Mouse (Mus musculus): Measurements from ENCODE around the gene Ehmt2. TPM values are rescaled to one million over a fixed set of nuclear protein-coding genes. Genes with fewer than 3 reads are reported as not detected.
"Not testable (repeated sequence)": the region's sequence is repeated elsewhere in the genome, so short reads cannot be mapped to it uniquely, and the experiment has no call there.

Gene Ehmt2
- polyA plus RNA-seq, 1 experiment from 2014 or later = 42.4 TPM

DNA sequence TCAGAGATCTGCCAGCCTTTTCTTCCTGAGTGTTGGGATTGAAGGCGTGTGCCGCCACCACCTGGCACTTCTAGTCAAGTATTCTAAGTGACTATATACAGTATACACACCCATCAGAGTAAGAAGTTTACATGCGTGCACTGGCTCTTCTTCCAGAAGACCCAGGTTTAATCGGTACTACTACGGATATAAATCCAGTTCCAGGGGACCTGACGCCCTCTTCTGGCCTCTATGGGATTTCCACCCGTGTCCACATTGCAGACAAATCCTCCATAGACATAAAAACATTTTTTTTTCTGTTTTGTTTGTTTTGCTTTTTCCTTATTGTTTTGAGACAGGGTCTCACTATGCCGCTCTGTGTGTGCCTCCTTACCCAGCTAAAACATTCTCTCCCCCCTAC, 49.3 kb downstream of the Ehmt2 start:
- H3K4me1 ChIP-seq = peaks cover 21% of the 10 kb centered on the region
- ATAC-seq (ENCODE audit: extremely low read depth, insufficient number of reproducible peaks, low FRiP score, low TSS enrichment) = no peak
- no peaks in the 10 kb centered on the region for H3K9me3 ChIP-seq
- no peak overlapping the region for H3K4me2 ChIP-seq
- WGBS = 24% methylated on average over 8 of the region's 8 CpGs
- H3K27me3 ChIP-seq (replicated peaks) = no peaks in the 10 kb centered on the region
- H3K36me3 ChIP-seq = peaks cover 23% of the 10 kb centered on the region
- no peak overlapping the region for H3K9ac ChIP-seq
- no peak overlapping the region for H3K27ac ChIP-seq (replicated peaks)
- no peak overlapping the region for H3K4me3 ChIP-seq

DNA sequence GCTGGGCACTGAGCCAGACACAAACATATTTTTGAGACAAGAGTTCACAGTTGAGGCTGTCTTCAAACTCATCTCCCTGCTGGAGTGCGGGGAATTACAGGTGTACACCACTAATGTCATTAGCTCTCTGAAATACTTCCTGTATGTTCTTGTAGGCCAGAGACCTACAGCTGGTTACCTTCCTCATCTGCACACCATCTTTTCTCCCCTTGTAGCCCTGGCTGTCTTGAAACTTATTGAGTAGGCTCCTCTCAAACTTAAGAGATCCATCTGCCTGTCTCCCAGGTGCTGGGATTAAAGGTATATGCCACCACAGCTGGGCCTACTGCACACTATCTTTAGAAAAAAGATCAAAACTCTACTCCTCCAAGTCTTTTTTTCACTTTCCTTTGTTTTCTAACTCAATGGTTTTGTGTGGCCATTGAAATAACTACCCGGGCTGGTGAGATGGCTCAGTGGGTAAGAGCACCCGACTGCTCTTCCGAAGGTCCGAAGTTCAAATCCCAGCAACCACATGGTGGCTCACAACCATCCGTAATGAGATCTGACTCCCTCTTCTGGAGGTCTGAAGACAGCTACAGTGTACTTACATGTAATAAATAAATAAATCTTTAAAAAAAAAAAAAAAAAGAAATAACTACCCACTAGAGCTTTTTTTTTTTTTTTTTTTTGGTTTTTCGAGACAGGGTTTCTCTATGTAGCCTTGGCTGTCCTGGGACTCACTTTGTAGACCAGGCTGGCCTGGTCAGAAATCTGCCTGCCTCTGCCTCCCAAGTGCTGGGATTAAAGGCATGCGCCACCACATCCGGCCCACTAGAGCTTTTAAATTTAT, 50.7 kb downstream of the Ehmt2 start:
- H3K4me2 ChIP-seq; H3K9me3 ChIP-seq; H3K27me3 ChIP-seq (replicated peaks); H3K9ac ChIP-seq; ATAC-seq (ENCODE audit: extremely low read depth, insufficient number of reproducible peaks, low FRiP score, low TSS enrichment); H3K4me3 ChIP-seq; H3K27ac ChIP-seq (replicated peaks): not testable (repeated sequence)
- Histone ChIP-seq H3K36me3 (peaks cover 23% of the 10 kb centered on the region), H3K4me1 (peaks cover 21% of the 10 kb centered on the region)
- WGBS = 56% methylated on average over 9 of the region's 9 CpGs

DNA sequence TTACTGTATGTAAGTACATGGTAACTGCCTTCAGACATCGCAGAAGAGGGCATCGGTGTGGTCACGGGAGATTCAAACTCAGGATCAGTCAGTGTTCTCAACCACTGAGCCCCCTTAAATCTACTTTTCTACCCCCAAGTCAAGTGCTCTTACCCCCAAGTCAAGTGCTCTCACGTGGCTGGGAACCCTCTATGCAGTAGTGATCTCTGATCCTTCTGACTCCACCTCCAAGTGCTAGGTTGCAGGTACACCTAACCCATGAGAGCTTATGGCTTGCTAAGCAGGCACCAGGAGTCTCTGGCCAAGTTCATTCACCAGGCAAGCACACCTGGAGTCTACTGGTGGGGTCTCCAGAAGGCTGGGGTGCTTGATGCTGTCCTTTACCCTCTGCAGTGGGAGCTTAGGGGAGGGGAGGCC, 51.3 kb downstream of the Ehmt2 start:
- no peaks in the 10 kb centered on the region; the same call in 1 of the 2 replicates for H3K27me3 ChIP-seq (replicated peaks)
- H3K4me2 ChIP-seq = no peak overlapping the region
- H3K27ac ChIP-seq (replicated peaks) = no peak overlapping the region
- H3K9ac ChIP-seq = no peak overlapping the region
- WGBS = 27% methylated on average over 4 of the region's 4 CpGs
- H3K4me1 ChIP-seq = peaks cover 19% of the 10 kb centered on the region
- no peak for ATAC-seq (ENCODE audit: extremely low read depth, insufficient number of reproducible peaks, low FRiP score, low TSS enrichment)
- H3K4me3 ChIP-seq = no peak overlapping the region
- no peaks in the 10 kb centered on the region for H3K9me3 ChIP-seq
- H3K36me3 ChIP-seq = peaks cover 23% of the 10 kb centered on the region

DNA sequence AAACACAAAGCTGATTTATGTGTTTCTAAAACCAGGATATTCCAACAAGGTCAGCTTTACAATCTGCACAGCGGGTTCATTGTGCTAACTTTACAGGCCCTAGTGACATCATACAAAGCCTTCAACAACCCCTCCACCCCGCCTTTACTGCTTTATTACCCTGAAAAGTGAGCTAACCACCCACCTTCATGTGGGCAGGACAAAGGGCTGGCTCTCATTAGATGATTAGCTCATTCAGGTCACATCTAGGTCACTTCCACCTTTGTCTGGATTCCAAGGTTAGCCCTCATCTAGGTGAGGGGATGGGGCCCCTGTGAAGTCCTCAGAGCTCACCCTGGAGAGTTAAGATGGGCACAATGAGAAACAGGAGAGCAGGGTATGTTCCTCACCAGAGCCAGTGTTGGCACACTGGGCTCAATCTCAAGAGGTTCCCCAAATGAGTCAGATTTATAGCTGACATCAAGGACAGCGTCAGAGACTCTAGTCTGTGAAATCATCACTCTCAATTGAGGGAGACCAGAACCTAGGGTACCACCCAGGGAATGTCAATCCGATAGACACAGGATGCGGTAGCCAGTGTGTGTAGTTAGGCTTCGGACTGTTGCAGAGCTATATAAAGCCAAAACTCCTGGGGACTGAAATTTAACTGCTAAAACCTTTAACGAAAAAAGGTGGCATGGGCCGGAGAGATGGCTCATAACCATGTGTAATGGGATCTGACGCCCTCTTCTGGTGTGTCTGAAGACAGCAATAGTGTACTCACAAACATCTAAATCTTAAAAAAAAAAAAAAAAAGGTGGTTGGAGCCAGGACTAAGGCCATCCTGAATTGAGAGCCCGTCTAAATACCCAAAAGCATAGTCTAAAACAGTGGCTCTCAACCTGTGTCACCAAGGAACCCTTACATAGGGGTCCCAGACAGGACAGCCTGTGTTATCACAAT, 52.5 kb downstream of the Ehmt2 start:
- 34% methylated on average over 10 of the region's 10 CpGs for WGBS
- H3K9ac ChIP-seq = peak overlapping the region; percentile 99

DNA sequence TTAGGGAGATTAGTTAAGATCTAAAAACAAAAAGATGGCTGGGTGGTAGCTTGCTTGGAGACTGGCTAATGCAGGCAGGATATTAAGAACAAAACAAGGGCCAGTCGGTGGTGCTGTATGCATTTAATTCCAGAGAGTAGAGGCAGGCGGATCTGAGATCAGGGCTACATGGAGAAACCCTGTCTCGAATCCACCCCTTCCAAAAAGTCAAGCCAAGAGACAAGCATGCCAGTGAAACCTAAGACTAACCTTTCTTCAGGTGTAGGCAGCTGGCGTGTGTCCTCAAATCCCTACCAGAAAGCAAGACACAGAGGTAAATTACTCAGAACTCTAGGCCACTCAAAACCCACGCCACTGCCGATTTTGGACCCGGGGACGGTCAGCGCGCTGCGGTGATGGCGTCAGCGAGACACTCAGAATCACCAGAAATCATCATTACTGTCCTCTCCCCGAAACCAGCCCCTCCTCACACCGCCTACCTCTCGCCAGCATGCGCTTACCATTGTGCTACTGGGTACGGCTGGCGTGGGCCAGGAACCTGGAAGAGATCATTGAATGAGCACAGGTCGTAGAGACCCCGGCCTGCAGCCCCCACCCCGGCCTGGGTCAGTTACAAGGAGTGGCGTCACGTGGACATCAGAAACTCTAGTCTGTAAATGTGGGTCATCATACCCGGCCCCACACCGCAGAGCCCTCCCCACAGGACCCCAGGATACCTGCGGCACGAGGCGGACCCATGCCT, 53.5 kb downstream of the Ehmt2 start:
- H3K4me2 ChIP-seq = peak overlapping the region; percentile 95
- H3K9me3 ChIP-seq = no peaks in the 10 kb centered on the region
- peak overlapping the region; percentile 87 for H3K27ac ChIP-seq (replicated peaks)
- H3K27me3 ChIP-seq (replicated peaks) = peaks cover 18% of the 10 kb centered on the region
- H3K4me3 ChIP-seq = peak overlapping the region; percentile 83
- no peak for ATAC-seq (ENCODE audit: extremely low read depth, insufficient number of reproducible peaks, low FRiP score, low TSS enrichment)
- H3K4me1 ChIP-seq = peaks cover 18% of the 10 kb centered on the region
- peak overlapping the region; percentile 99 for H3K9ac ChIP-seq
- WGBS = under 1% methylated on average over 29 of the region's 29 CpGs
- peaks cover 23% of the 10 kb centered on the region for H3K36me3 ChIP-seq

More for the DNA sequence above, 52.5 kb downstream of the Ehmt2 start:
- peaks cover 18% of the 10 kb centered on the region for H3K4me1 ChIP-seq
- H3K27me3 ChIP-seq (replicated peaks) = peaks cover 10% of the 10 kb centered on the region
- no peaks in the 10 kb centered on the region for H3K9me3 ChIP-seq
- H3K27ac ChIP-seq (replicated peaks) = peak overlapping the region; percentile 87
- ATAC-seq (ENCODE audit: extremely low read depth, insufficient number of reproducible peaks, low FRiP score, low TSS enrichment) = no peak
- H3K4me2 ChIP-seq = peak overlapping the region; percentile 95
- peaks cover 23% of the 10 kb centered on the region for H3K36me3 ChIP-seq
- peak overlapping the region; percentile 83 for H3K4me3 ChIP-seq

DNA sequence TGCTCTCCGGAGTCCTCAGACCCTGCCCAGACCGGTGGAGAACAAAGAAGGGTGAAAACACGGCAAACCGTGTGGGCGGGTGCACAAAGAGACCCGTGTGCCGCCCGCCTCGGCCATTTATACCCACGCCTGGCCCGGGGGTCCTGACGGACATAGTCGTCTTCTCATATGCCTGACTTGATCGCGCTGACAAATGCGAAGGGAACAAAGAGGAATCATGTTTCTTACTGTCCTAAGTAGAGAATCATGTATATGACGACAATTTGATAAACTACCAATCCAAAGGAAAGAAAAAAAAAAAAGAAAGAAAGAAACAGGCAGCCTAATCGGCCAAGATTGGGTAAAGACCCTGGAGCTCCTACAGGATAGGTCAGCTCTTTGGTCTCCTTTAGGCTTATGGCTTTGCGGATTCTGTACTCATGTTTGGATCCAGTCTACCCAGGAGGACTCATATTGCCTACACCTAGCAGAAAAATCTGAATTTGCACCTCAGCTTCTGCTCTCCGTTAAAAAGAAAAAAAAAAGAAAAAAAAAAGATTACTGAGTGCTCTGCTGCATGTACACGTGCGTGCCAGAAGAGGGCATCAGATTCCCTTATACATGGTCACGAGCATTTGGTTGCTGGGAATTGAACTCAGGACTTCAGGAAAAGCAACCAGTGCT, 54.2 kb downstream of the Ehmt2 start:
- Histone ChIP-seq H3K27ac (replicated peaks) (peak overlapping the region; percentile 87), H3K36me3 (peaks cover 23% of the 10 kb centered on the region), H3K4me2 (peak overlapping the region; percentile 95), H3K27me3 (replicated peaks) (peaks cover 21% of the 10 kb centered on the region), H3K9me3 (no peaks in the 10 kb centered on the region), H3K9ac (peak overlapping the region; percentile 99), H3K4me3 (peak overlapping the region; percentile 83), H3K4me1 (peaks cover 18% of the 10 kb centered on the region)
- under 1% methylated on average over 23 of the region's 23 CpGs for WGBS
- ATAC-seq (ENCODE audit: extremely low read depth, insufficient number of reproducible peaks, low FRiP score, low TSS enrichment) = peak; percentile 71; the same call in 1 of the 2 replicates

DNA sequence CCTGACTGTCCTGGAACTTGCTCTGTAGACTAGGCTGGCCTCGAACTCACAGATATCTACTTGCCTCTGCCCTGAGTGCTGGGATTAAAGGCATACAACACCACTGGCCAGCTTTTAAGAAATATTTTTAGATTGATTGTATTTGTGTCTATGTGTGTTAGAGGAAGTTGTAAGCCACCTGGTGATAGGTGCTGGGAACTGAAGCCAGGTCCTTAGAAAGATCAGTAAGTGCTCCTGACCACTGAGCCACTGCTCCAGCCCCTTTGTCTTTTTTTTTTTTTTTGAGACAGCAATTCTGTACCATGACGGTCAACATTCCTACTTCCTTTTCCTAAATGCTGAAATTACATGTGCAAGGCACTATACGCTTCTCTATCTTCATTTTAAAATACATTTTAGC, 55.0 kb downstream of the Ehmt2 start:
- no peak for ATAC-seq (ENCODE audit: extremely low read depth, insufficient number of reproducible peaks, low FRiP score, low TSS enrichment)
- H3K9ac ChIP-seq = no peak overlapping the region
- peaks cover 21% of the 10 kb centered on the region for H3K27me3 ChIP-seq (replicated peaks)
- peak overlapping the region; percentile 83; the same call in 1 of the 2 replicates for H3K4me3 ChIP-seq
- H3K36me3 ChIP-seq = peaks cover 23% of the 10 kb centered on the region
- no peaks in the 10 kb centered on the region for H3K9me3 ChIP-seq
- H3K27ac ChIP-seq (replicated peaks) = no peak overlapping the region
- peaks cover 18% of the 10 kb centered on the region for H3K4me1 ChIP-seq
- WGBS = 79% methylated on average over 3 of the region's 3 CpGs
- H3K4me2 ChIP-seq = peak overlapping the region; percentile 95; the same call in 1 of the 2 replicates

DNA sequence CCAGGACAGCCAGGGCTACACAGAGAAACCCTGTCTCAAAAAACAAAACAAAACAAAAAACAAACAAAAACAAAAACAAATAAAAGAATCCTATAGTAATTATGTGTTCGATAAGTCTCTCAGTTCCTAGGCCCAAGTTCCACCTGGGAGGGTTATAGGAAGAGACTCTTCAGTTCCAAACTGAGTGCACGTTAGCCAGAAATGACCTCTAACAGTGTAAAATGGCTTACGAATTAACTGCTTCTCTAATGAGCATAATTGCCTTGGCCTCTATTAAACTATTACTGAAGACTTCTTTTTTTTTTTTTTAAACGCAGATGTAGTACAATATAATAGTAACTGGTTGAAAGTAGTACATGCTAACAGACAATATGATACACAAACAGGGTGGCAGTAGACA, 55.6 kb downstream of the Ehmt2 start:
- H3K4me2 ChIP-seq = no peak overlapping the region
- 90% methylated on average over 4 of the region's 4 CpGs for WGBS
- no peak overlapping the region for H3K4me3 ChIP-seq
- no peak overlapping the region for H3K9ac ChIP-seq
- H3K27ac ChIP-seq (replicated peaks) = no peak overlapping the region
- no peaks in the 10 kb centered on the region for H3K9me3 ChIP-seq
- H3K36me3 ChIP-seq = peaks cover 23% of the 10 kb centered on the region
- H3K4me1 ChIP-seq = peaks cover 18% of the 10 kb centered on the region
- H3K27me3 ChIP-seq (replicated peaks) = peaks cover 21% of the 10 kb centered on the region
- ATAC-seq (ENCODE audit: extremely low read depth, insufficient number of reproducible peaks, low FRiP score, low TSS enrichment) = no peak

DNA sequence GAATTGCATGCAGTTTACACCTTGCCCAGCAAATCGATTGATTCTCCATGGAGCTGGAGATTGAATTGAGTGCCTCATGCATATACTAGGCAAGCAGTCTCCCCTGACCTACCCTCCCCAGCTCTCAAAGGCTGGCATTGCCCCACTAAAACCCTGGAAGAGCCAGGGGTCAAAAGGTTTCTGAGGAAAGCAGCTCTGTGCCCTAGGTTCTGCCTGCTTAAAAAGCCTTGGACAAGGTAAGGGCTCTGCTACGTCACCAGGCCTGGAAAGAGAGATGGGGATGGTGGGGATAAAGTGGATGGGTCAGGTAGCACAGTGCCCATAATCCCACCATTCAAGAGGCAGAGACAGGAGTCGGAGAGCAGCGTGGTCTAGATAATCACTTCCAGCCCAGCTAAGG, 56.6 kb downstream of the Ehmt2 start:
- Histone ChIP-seq H3K27ac (replicated peaks) (no peak overlapping the region), H3K27me3 (replicated peaks) (peaks cover 21% of the 10 kb centered on the region), H3K4me3 (no peak overlapping the region), H3K9me3 (no peaks in the 10 kb centered on the region), H3K9ac (no peak overlapping the region), H3K4me2 (no peak overlapping the region), H3K4me1 (peaks cover 19% of the 10 kb centered on the region), H3K36me3 (peaks cover 17% of the 10 kb centered on the region)
- WGBS = 77% methylated on average over 4 of the region's 4 CpGs
- no peak for ATAC-seq (ENCODE audit: extremely low read depth, insufficient number of reproducible peaks, low FRiP score, low TSS enrichment)

DNA sequence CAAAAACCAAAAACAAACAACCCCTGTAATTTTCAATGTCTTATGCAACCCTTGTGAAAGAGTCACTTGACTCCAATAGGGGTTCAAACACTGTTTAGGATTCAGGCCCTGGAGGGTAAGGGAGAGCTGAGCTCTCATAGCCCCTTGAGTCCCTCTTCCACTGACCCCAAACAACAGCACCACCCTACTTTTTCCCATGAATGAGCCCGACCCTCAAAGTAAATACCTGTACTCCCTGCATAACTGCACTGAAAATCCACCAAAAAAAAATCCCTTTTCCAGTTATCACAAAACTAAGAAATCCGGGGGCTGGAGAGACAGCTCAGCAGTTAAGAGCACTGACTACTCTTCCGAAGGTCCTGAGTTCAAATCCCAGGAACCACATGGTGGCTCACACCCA, 57.6 kb downstream of the Ehmt2 start:
- peaks cover 6% of the 10 kb centered on the region for H3K36me3 ChIP-seq
- H3K4me1 ChIP-seq = peaks cover 14% of the 10 kb centered on the region
- WGBS = 68% methylated on average over 3 of the region's 3 CpGs
- peaks cover 21% of the 10 kb centered on the region for H3K27me3 ChIP-seq (replicated peaks)
- no peak overlapping the region for H3K4me2 ChIP-seq
- H3K9ac ChIP-seq = no peak overlapping the region
- H3K4me3 ChIP-seq = no peak overlapping the region
- no peaks in the 10 kb centered on the region for H3K9me3 ChIP-seq
- no peak for ATAC-seq (ENCODE audit: extremely low read depth, insufficient number of reproducible peaks, low FRiP score, low TSS enrichment)
- H3K27ac ChIP-seq (replicated peaks) = no peak overlapping the region
